Mouse (Mus musculus) hindbrain, embryonic 11.5 days (tissue): ENCODE measurements around the gene Ado. TPM values are rescaled to one million over a fixed set of nuclear protein-coding genes. Genes with fewer than 3 reads are reported as not detected.

Experiments
- ATAC-seq: fragments of 200-750 bp; cut with Nextera tagmentation; 2 replicates; pipeline ENCODE4 v1.8.0; 2017; ENCODE audit warnings: mild to moderate bottlenecking, moderate TSS enrichment, moderate library complexity; ENCODE audit not compliant: low FRiP score
- DNase-seq: peaks from one replicate; pipeline ENCODE4 v3.0.0-alpha.2; 2015; ENCODE audit warnings: low spot score
- H3K27ac ChIP-seq: fragments of 300-500 bp; sonication (generic); 2 replicates; pipeline ENCODE4 v1.5.1; 2014; ENCODE audit warnings: mild to moderate bottlenecking, low read depth, low read length
- H3K27me3 ChIP-seq: fragments of 300-500 bp; sonication (generic); 2 replicates; pipeline ENCODE4 v1.6.1; 2014; ENCODE audit warnings: mild to moderate bottlenecking, low read length, moderate library complexity, mixed read lengths; ENCODE audit not compliant: control insufficient read depth, insufficient read depth
- H3K36me3 ChIP-seq: fragments of 300-500 bp; sonication (generic); 2 replicates; pipeline ENCODE4 v1.6.1; 2014; ENCODE audit warnings: mild to moderate bottlenecking, low read length, moderate library complexity, mixed read lengths; ENCODE audit not compliant: control insufficient read depth, insufficient read depth
- H3K4me1 ChIP-seq: fragments of 300-500 bp; sonication (generic); replicated peaks from 2 replicates; pipeline ENCODE4 v1.6.1; 2014; ENCODE audit warnings: low read length, mixed read lengths; ENCODE audit not compliant: control insufficient read depth, insufficient read depth
- H3K4me2 ChIP-seq: fragments of 300-500 bp; sonication (generic); replicated peaks from 2 replicates; pipeline ENCODE4 v1.6.1; 2014; ENCODE audit warnings: mild to moderate bottlenecking, low read depth, low read length
- H3K4me3 ChIP-seq: fragments of 300-500 bp; sonication (generic); 2 replicates; pipeline ENCODE4 v1.5.1; 2014; ENCODE audit warnings: low read depth, low read length
- H3K9ac ChIP-seq: fragments of 300-500 bp; sonication (generic); 2 replicates; pipeline ENCODE4 v1.6.1; 2014; ENCODE audit warnings: low read depth, low read length
- H3K9me3 ChIP-seq: fragments of 300-500 bp; sonication (generic); 2 replicates; pipeline ENCODE4 v1.6.1; 2016; ENCODE audit warnings: low read length; ENCODE audit not compliant: control insufficient read depth
- WGBS: fragments of 180-500 bp; shearing (Covaris S2); extraction: QIAGEN DNeasy Blood & Tissue Kit; methylation state at CpG from one replicate; pipeline ENCODE4 v1.1.7; 2014; 5-methylcytosine and 5-hydroxymethylcytosine counted together
- polyA plus RNA-seq: library from polyadenylated mRNA; unstranded; fragments of >200 nt; fragmentation: Nextera tagmentation; extraction: Ambion mirVana; gene quantifications from 2 replicates; pipeline ENCODE4 v1.2.1, GENCODE M21; 2014

Ado gene
- polyA plus RNA-seq, 1 experiment from 2014 or later = 87.4 TPM

- Histone ChIP-seq H3K9ac (no peak overlapping the region), H3K9me3 (no peaks in the 10 kb centered on the region), H3K4me2 (no peak overlapping the region), H3K27me3 (no peaks in the 10 kb centered on the region), H3K4me3 (no peak overlapping the region), H3K36me3 (no peaks in the 10 kb centered on the region), H3K4me1 (no peaks in the 10 kb centered on the region), H3K27ac (no peak overlapping the region)
- DNase-seq (no peak), ATAC-seq (no peak)
- 83% methylated on average over 8 of the region's 8 CpGs for WGBS
Observed at GRCm38 (mm10) chr10:67566104-67566503, 17.3 kb upstream of the Ado start.

- no peak overlapping the region for H3K4me2 ChIP-seq
- no peaks in the 10 kb centered on the region for H3K9me3 ChIP-seq
- no peak overlapping the region for H3K9ac ChIP-seq
- no peak overlapping the region for H3K4me3 ChIP-seq
- H3K36me3 ChIP-seq = no peaks in the 10 kb centered on the region
- H3K27ac ChIP-seq = no peak overlapping the region
- DNase-seq (no peak), ATAC-seq (no peak)
- H3K27me3 ChIP-seq = no peaks in the 10 kb centered on the region
- no peaks in the 10 kb centered on the region for H3K4me1 ChIP-seq
- 91% methylated on average over 7 of the region's 7 CpGs for WGBS
Observed at GRCm38 (mm10) chr10:67564509-67564908, 15.8 kb upstream of the Ado start.

GRCm38 (mm10) chr10:67561185-67561584 lies 12.4 kb upstream of the Ado start:
- no peak overlapping the region for H3K4me3 ChIP-seq
- H3K36me3 ChIP-seq = no peaks in the 10 kb centered on the region
- no peak for DNase-seq
- H3K27me3 ChIP-seq = no peaks in the 10 kb centered on the region
- H3K27ac ChIP-seq = no peak overlapping the region
- ATAC-seq = no peak
- 74% methylated on average over 1 of the region's 1 CpGs for WGBS
- H3K9me3 ChIP-seq = no peaks in the 10 kb centered on the region
- no peaks in the 10 kb centered on the region for H3K4me1 ChIP-seq
- H3K9ac ChIP-seq = no peak overlapping the region
- no peak overlapping the region for H3K4me2 ChIP-seq

GRCm38 (mm10) chr10:67559765-67560394 lies 11.1 kb upstream of the Ado start:
- H3K27me3 ChIP-seq = no peaks in the 10 kb centered on the region
- 0 out of 2 replicates have a peak, but pooled peaks have one; percentile 25 for ATAC-seq

GRCm38 (mm10) chr10:67558053-67558452 lies 9.3 kb upstream of the Ado start:
- no peaks in the 10 kb centered on the region for H3K36me3 ChIP-seq
- DNase-seq = no peak
- no peaks in the 10 kb centered on the region for H3K9me3 ChIP-seq
- no peak for ATAC-seq
- no peak overlapping the region for H3K4me3 ChIP-seq
- no peak overlapping the region for H3K9ac ChIP-seq
- H3K27me3 ChIP-seq = no peaks in the 10 kb centered on the region
- H3K4me1 ChIP-seq = no peaks in the 10 kb centered on the region
- 84% methylated on average over 4 of the region's 4 CpGs for WGBS
- H3K4me2 ChIP-seq = no peak overlapping the region
- H3K27ac ChIP-seq = no peak overlapping the region

More at GRCm38 (mm10) chr10:67559765-67560394, 11.1 kb upstream of the Ado start:
- no peak overlapping the region for H3K4me2 ChIP-seq
- 42% methylated on average over 13 of the region's 13 CpGs for WGBS
- no peaks in the 10 kb centered on the region for H3K4me1 ChIP-seq
- no peaks in the 10 kb centered on the region for H3K36me3 ChIP-seq
- no peaks in the 10 kb centered on the region for H3K9me3 ChIP-seq
- H3K27ac ChIP-seq = no peak overlapping the region
- no peak for DNase-seq
- no peak overlapping the region for H3K9ac ChIP-seq
- H3K4me3 ChIP-seq = no peak overlapping the region

GRCm38 (mm10) chr10:67548261-67548854 lies 397 bp downstream of the Ado start:
- peak; percentile 81 for ATAC-seq
- Histone ChIP-seq H3K27me3 (no peaks in the 10 kb centered on the region), H3K36me3 (no peaks in the 10 kb centered on the region), H3K4me3 (peak overlapping the region; percentile 89), H3K4me1 (no peaks in the 10 kb centered on the region), H3K4me2 (peak overlapping the region; percentile 98), H3K9me3 (no peaks in the 10 kb centered on the region), H3K27ac (peak overlapping the region; percentile 95), H3K9ac (peak overlapping the region; percentile 83)
- peak; percentile 66 for DNase-seq
- WGBS = 0% methylated on average over 65 of the region's 73 CpGs

- no peaks in the 10 kb centered on the region for H3K9me3 ChIP-seq
- H3K4me3 ChIP-seq = peak overlapping the region; percentile 89
- peak overlapping the region; percentile 98 for H3K4me2 ChIP-seq
- no peaks in the 10 kb centered on the region for H3K36me3 ChIP-seq
- ATAC-seq (peak; percentile 26), DNase-seq (no peak)
- WGBS = 1% methylated on average over 20 of the region's 20 CpGs
- no peaks in the 10 kb centered on the region for H3K27me3 ChIP-seq
- peak overlapping the region; percentile 83 for H3K9ac ChIP-seq
- H3K4me1 ChIP-seq = no peaks in the 10 kb centered on the region
- H3K27ac ChIP-seq = peak overlapping the region; percentile 95; the same call in 1 of the 2 replicates
Observed at GRCm38 (mm10) chr10:67547850-67548260, 900 bp downstream of the Ado start.

- DNase-seq = peak; percentile 42
- H3K36me3 ChIP-seq = no peaks in the 10 kb centered on the region
Observed at GRCm38 (mm10) chr10:67540591-67540990, 8.2 kb downstream of the Ado start.

GRCm38 (mm10) chr10:67539401-67539730 lies 9.4 kb downstream of the Ado start:
- Histone ChIP-seq H3K27me3 (peaks cover 62% of the 10 kb centered on the region), H3K36me3 (no peaks in the 10 kb centered on the region), H3K4me2 (no peak overlapping the region), H3K9me3 (no peaks in the 10 kb centered on the region), H3K4me3 (peak overlapping the region; percentile 52; the same call in 1 of the 2 replicates), H3K9ac (no peak overlapping the region), H3K4me1 (peaks cover 16% of the 10 kb centered on the region), H3K27ac (no peak overlapping the region)
- no peak for DNase-seq
- no peak for ATAC-seq
- 40% methylated on average over 6 of the region's 6 CpGs for WGBS

More at GRCm38 (mm10) chr10:67540591-67540990, 8.2 kb downstream of the Ado start:
- Histone ChIP-seq H3K4me3 (0 out of 2 replicates have a peak overlapping the region, but pooled peaks have one; percentile 2), H3K27ac (no peak overlapping the region), H3K27me3 (peaks cover 50% of the 10 kb centered on the region), H3K4me1 (peaks cover 12% of the 10 kb centered on the region; the same call in 1 of the 2 replicates), H3K4me2 (no peak overlapping the region; the same call in 1 of the 2 replicates), H3K9me3 (no peaks in the 10 kb centered on the region), H3K9ac (no peak overlapping the region)
- WGBS = 14% methylated on average over 19 of the region's 19 CpGs
- no peak for ATAC-seq
